Mouse (Mus musculus) midbrain, postnatal 0 days (tissue): ENCODE measurements around the gene Nrbp1. TPM values are rescaled to one million over a fixed set of nuclear protein-coding genes. Genes with fewer than 3 reads are reported as not detected.
A peak's percentile ranks its signal among the peaks of the same experiment; 100 is the strongest.

ENCODE experiments used
- ATAC-seq: fragments of 200-750 bp; cut with Nextera tagmentation; 2 replicates; pipeline ENCODE4 v1.8.0; 2017; ENCODE audit warnings: moderate number of reproducible peaks, mild to moderate bottlenecking, moderate TSS enrichment, moderate library complexity; ENCODE audit not compliant: low FRiP score
- DNase-seq: peaks from one replicate; pipeline ENCODE4 v3.0.0-alpha.2; 2015; ENCODE audit warnings: low spot score
- H3K27ac ChIP-seq: fragments of 300-500 bp; sonication (generic); 2 replicates; pipeline ENCODE4 v1.5.1; 2014; ENCODE audit warnings: low read depth, mild to moderate bottlenecking, low read length, mixed read lengths
- H3K27me3 ChIP-seq: fragments of 300-500 bp; sonication (generic); 2 replicates; pipeline ENCODE4 v1.6.1; 2014; ENCODE audit warnings: low read length, control low read depth, mixed read lengths; ENCODE audit not compliant: insufficient read depth
- H3K36me3 ChIP-seq: fragments of 300-500 bp; sonication (generic); 2 replicates; pipeline ENCODE4 v1.6.1; 2014; ENCODE audit warnings: low read length, control low read depth, mixed read lengths; ENCODE audit not compliant: insufficient read depth
- H3K4me1 ChIP-seq: fragments of 300-500 bp; sonication (generic); 2 replicates; pipeline ENCODE4 v1.6.1; 2014; ENCODE audit warnings: mild to moderate bottlenecking, control low read depth, antibody characterized with exemption, low read length, mixed read lengths; ENCODE audit not compliant: insufficient read depth
- H3K4me2 ChIP-seq: fragments of 300-500 bp; sonication (generic); 2 replicates; pipeline ENCODE4 v1.6.1; 2014; ENCODE audit warnings: low read depth, mild to moderate bottlenecking, low read length, mixed read lengths; ENCODE audit not compliant: poor library complexity, severe bottlenecking
- H3K4me3 ChIP-seq: fragments of 300-500 bp; sonication (generic); 2 replicates; pipeline ENCODE4 v1.5.1; 2014; ENCODE audit warnings: low read depth, mild to moderate bottlenecking, low read length, moderate library complexity
- H3K9ac ChIP-seq: fragments of 300-500 bp; sonication (generic); replicated peaks from 2 replicates; pipeline ENCODE4 v1.6.1; 2014; ENCODE audit warnings: mild to moderate bottlenecking, low read length, moderate library complexity, mixed read lengths; ENCODE audit not compliant: poor library complexity, severe bottlenecking
- H3K9me3 ChIP-seq: fragments of 300-500 bp; sonication (generic); 2 replicates; pipeline ENCODE4 v1.6.1; 2016; ENCODE audit warnings: low read length, control low read depth
- CTCF ChIP-seq: IDR thresholded peaks from 2 replicates; pipeline ENCODE4 v1.5.1; 2016; ENCODE audit warnings: antibody characterized with exemption, mild to moderate bottlenecking
- WGBS: fragments of 180-500 bp; shearing (Covaris S2); extraction: QIAGEN DNeasy Blood & Tissue Kit; methylation state at CpG from one replicate; pipeline ENCODE4 v1.1.7; 2014; 5-methylcytosine and 5-hydroxymethylcytosine counted together
- polyA plus RNA-seq: library from polyadenylated mRNA; unstranded; fragments of >200 nt; fragmentation: Nextera tagmentation; extraction: Ambion mirVana; gene quantifications from 2 replicates; pipeline ENCODE4 v1.2.1, GENCODE M21; 2015
- total RNA-seq: library from RNA; depleted of rRNA; stranded (reverse); fragments of >200 nt; gene quantifications from 2 replicates; pipeline ENCODE4 v1.2.3, GENCODE M21; 2014

The Nrbp1 gene
- total and polyA plus RNA-seq, 2 experiments from 2014 or later, result 120 to 138 TPM

DNA sequence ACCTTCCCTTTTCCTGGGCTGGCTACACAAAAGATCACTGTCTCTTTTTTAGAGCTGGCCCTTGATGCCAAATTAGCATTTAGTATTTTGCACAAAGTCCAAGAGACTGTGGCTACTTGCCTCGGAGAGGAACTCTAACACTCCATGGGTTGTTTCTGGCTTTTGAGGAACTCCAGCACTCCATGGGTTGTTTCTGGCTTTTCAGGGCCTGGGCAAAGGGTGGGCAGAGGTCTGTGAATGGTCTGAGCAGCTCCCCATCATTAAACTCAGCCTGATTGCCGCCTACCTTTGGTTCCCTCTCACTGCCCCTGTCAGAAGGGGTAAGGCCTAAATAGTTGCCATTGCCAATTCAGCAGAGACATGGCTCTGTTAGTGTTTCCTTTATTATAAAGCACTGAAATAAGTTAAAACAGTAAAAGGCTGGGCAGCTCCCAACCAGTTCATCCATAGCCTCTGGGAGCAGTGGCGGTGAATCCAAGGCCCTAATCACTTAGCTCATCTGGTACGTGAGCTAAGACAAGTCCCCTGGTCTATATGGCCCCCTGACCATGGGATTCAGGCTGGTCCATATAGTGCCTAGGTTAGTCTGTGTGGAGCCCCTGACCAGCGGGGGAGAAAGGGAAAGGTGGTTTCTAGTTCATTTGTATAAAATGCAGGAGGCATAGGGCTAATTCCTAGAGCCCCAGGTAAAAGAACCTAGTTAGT lies 41.9 kb upstream of the Nrbp1 start:
- Histone ChIP-seq H3K4me3 (no peak overlapping the region), H3K27me3 (no peaks in the 10 kb centered on the region), H3K27ac (no peak overlapping the region), H3K4me1 (peaks cover 3% of the 10 kb centered on the region; the same call in 1 of the 2 replicates), H3K9me3 (peaks cover 5% of the 10 kb centered on the region), H3K36me3 (peaks cover 56% of the 10 kb centered on the region), H3K4me2 (no peak overlapping the region), H3K9ac (no peak overlapping the region)
- WGBS, result 79% methylated on average over 5 of the region's 5 CpGs
- no peak for DNase-seq
- no peak for TF ChIP-seq CTCF
- no peak for ATAC-seq

DNA sequence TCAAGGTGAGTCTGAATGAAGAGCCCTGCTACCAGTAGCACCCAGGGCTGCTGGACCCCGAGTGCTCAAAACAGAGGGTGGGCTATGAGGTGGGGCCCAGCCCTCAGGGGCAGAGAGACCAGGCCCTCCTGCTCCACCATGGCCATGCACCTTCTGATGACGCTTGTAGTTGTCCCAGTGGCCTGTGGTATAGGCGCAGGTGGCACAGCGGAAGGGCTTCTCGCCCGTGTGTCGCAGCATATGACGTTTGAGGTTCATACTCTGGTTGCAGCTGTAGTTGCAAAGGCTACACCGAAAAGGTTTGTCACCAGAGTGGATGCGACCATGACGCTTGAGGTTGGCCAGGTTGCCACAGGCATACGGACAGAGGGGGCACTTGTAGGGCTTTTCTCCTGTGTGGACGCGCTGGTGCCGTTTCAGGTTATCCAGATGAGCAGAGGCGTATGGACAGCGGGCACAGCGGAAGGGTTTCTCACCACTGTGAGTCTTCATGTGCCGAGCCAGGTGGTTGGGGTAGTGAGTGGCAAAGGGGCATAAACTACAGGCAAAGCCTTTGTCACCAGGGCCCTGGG lies 41.3 kb upstream of the Nrbp1 start:
- Histone ChIP-seq H3K27ac (no peak overlapping the region), H3K9ac (no peak overlapping the region), H3K4me1 (peaks cover 3% of the 10 kb centered on the region; the same call in 1 of the 2 replicates), H3K4me2 (no peak overlapping the region), H3K4me3 (no peak overlapping the region), H3K36me3 (peaks cover 63% of the 10 kb centered on the region), H3K27me3 (no peaks in the 10 kb centered on the region), H3K9me3 (peaks cover 5% of the 10 kb centered on the region)
- no peak for TF ChIP-seq CTCF
- DNase-seq (no peak), ATAC-seq (no peak)
- WGBS, result 93% methylated on average over 19 of the region's 19 CpGs

DNA sequence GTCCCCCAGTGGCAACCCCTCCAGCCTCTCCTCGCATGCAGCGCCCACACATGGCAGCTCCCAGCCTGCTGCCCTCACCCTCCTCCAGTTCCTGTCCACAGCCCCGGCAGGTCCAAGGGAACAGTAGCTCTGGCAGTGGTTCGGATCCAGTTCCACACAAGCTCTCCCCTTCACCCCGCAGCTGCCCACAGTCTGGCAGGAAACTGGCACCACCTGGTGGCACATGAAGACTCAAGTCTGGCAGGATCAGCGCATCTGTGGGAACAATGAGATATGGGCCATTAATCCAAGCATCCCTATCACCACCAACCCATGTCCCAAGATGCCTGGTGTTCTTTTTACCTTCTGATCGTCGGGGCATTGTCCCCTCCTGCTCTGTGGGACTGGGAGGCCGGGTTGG lies 40.8 kb upstream of the Nrbp1 start:
- Histone ChIP-seq H3K27me3 (no peaks in the 10 kb centered on the region), H3K36me3 (peaks cover 65% of the 10 kb centered on the region), H3K4me3 (no peak overlapping the region), H3K9me3 (peaks cover 5% of the 10 kb centered on the region), H3K4me1 (peaks cover 3% of the 10 kb centered on the region; the same call in 1 of the 2 replicates), H3K9ac (no peak overlapping the region), H3K27ac (no peak overlapping the region), H3K4me2 (no peak overlapping the region)
- ATAC-seq (no peak), DNase-seq (peak; percentile 31)
- TF ChIP-seq CTCF, result peak; percentile 48
- 83% methylated on average over 9 of the region's 9 CpGs for WGBS

DNA sequence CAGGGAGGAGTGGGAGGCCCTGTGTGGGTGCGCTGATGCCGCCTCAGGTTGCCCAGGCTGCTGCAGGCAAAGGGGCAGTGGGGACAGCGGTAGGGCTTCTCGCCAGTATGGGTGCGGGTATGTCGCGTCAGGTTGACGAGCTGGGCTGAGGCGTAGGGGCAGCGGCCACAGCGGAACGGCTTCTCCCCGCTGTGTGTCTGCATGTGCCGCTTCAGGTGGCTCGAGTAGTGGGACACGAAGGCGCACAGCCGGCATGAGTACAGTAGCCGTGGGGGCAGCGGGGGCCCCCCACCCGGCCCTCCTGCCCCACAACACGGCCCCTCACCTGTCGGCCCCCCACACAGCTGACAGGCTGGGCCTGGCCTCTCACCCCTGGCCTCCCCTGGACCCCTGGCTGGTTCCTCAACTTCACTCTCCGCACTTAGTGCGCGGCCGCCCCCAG lies 40.3 kb upstream of the Nrbp1 start:
- DNase-seq, result no peak
- 92% methylated on average over 27 of the region's 27 CpGs for WGBS
- no peak overlapping the region for H3K9ac ChIP-seq
- peak overlapping the region; percentile 14; the same call in 1 of the 2 replicates for H3K4me3 ChIP-seq
- no peak overlapping the region for H3K27ac ChIP-seq
- TF ChIP-seq CTCF, result no peak
- H3K9me3 ChIP-seq, result peaks cover 5% of the 10 kb centered on the region
- no peaks in the 10 kb centered on the region for H3K27me3 ChIP-seq
- peaks cover 70% of the 10 kb centered on the region for H3K36me3 ChIP-seq
- ATAC-seq, result no peak
- H3K4me1 ChIP-seq, result peaks cover 3% of the 10 kb centered on the region; the same call in 1 of the 2 replicates
- peak overlapping the region; percentile 82; the same call in 1 of the 2 replicates for H3K4me2 ChIP-seq

DNA sequence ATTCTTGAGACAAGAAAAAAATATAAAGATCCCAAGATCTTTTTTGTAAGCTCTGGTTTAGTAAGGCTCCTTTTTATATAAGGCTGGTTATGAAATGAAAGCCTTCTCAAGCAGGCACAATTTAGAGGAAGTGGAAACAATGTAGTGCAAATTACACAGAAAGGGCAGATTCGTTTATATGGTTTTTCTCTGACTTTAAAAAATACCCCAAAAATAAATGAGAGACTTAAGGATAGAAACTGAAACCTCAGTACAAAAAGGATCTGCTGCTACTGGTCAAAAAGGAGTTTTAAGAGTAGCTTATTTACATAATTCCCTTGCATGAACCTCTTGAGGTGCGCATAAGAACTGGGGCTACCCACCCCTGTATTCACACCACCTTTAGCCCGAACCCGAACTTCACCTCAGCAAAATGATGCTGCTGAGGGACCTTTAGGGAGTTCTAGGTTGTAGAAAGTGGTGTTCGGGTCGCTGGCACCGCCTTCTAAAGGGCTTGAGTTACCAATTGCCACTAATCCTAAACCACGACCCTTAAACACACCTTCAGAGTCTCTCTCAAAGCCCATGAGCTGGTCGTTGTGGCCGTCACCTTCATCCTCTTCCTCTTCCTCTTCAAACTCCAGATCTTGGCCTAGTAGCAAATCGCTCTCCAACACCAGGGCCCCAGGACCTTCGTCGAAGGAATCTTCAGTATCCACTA lies 39.5 kb upstream of the Nrbp1 start:
- Histone ChIP-seq H3K9ac (peak overlapping the region; percentile 84), H3K27ac (peak overlapping the region; percentile 87), H3K27me3 (no peaks in the 10 kb centered on the region), H3K4me2 (peak overlapping the region; percentile 82), H3K9me3 (peaks cover 5% of the 10 kb centered on the region), H3K36me3 (peaks cover 69% of the 10 kb centered on the region), H3K4me3 (peak overlapping the region; percentile 75), H3K4me1 (peaks cover 3% of the 10 kb centered on the region; the same call in 1 of the 2 replicates)
- DNase-seq (no peak), ATAC-seq (no peak)
- 18% methylated on average over 13 of the region's 13 CpGs for WGBS
- TF ChIP-seq CTCF, result no peak
